Mouse (Mus musculus) spleen, postnatal 36 days (tissue): ENCODE measurements at regions not wholly inside any gene's neighbourhood (a gene's known extent, or its start where the extent isn't known, plus 50 kb on each side); places are given as distances from the start of the nearest gene placed in this dataset.

Experiments used
- DNase-seq, 2 experiments: peaks; one replicate each; pipeline ENCODE4 v3.0.0; 2022; ENCODE audit warnings: low spot score in 2 of 2, mixed read lengths in 1 of 2

GRCm38 (mm10) chr13:25333803-25334202 is 63.5 kb upstream of the Nrsn1 start:
- DNase-seq, result no peak
